Mouse (Mus musculus) intestine, embryonic 15.5 days (tissue): ENCODE results near the gene Gm21767. TPM values are rescaled to one million over a fixed set of nuclear protein-coding genes. Genes with fewer than 3 reads are reported as not detected.
"Not testable (repeated sequence)": the region's sequence is repeated elsewhere in the genome, so short reads cannot be mapped to it uniquely, and the experiment has no call there.

Experiments used
- ATAC-seq: fragments of 200-750 bp; cut with Nextera tagmentation; 2 replicates; pipeline ENCODE4 v1.8.0; 2017; ENCODE audit warnings: moderate TSS enrichment, moderate library complexity
- H3K27ac ChIP-seq: fragments of 300-500 bp; sonication (generic); 2 replicates; pipeline ENCODE4 v1.5.1; 2015; ENCODE audit warnings: mild to moderate bottlenecking, inconsistent platforms
- H3K27me3 ChIP-seq: fragments of 300-500 bp; sonication (generic); replicated peaks from 2 replicates; pipeline ENCODE4 v1.6.1; 2015; ENCODE audit warnings: inconsistent platforms
- H3K36me3 ChIP-seq: fragments of 300-500 bp; sonication (generic); 2 replicates; pipeline ENCODE4 v1.6.1; 2015; ENCODE audit warnings: inconsistent platforms
- H3K4me1 ChIP-seq: fragments of 300-500 bp; sonication (generic); replicated peaks from 2 replicates; pipeline ENCODE4 v1.6.1; 2015; ENCODE audit warnings: inconsistent platforms
- H3K4me2 ChIP-seq: fragments of 300-500 bp; sonication (generic); replicated peaks from 2 replicates; pipeline ENCODE4 v1.6.1; 2015; ENCODE audit warnings: mild to moderate bottlenecking, inconsistent platforms
- H3K4me3 ChIP-seq: fragments of 300-500 bp; sonication (generic); replicated peaks from 2 replicates; pipeline ENCODE4 v1.5.1; 2015; ENCODE audit warnings: inconsistent platforms
- H3K9ac ChIP-seq: fragments of 300-500 bp; sonication (generic); 2 replicates; pipeline ENCODE4 v1.6.1; 2015; ENCODE audit warnings: inconsistent platforms
- H3K9me3 ChIP-seq: fragments of 300-500 bp; sonication (generic); 2 replicates; pipeline ENCODE4 v1.6.1; 2016; ENCODE audit warnings: inconsistent platforms
- WGBS: fragments of 180-500 bp; shearing (Covaris S2); methylation state at CpG from one replicate; pipeline ENCODE4 v1.1.7; 2015; 5-methylcytosine and 5-hydroxymethylcytosine counted together
- polyA plus RNA-seq: library from polyadenylated mRNA; unstranded; fragments of >200 nt; fragmentation: Nextera tagmentation; extraction: Ambion mirVana; gene quantifications from 2 replicates; pipeline ENCODE4 v1.2.1, GENCODE M21; 2015

Gm21767 gene
- not detected in 2 replicates for polyA plus RNA-seq

DNA sequence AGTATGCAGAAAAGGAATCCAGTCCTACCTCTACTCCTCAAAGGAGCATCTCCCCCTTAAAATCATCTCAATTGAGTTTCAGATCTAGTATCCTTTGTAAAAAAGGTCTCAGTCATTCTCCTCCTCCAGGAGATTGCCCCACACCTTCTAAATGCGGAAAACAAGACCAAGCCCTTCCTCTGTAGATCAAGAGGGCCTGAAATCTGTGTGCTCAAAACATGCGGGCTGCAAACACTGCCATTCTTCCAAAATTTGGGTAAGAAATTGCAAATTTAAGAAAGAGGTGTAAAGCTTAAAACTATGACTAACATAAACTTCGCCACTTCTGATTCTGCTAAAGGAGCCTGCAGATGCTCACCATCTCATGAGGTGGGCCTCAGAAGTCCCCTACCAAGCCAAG lies at the start of gene Gm21767:
Gene Gm21767 (plus strand): TSS at position 301 of the 400 bp plus-strand sequence.
- H3K9ac ChIP-seq, H3K27ac ChIP-seq, H3K36me3 ChIP-seq, H3K27me3 ChIP-seq, H3K4me1 ChIP-seq, ATAC-seq, H3K9me3 ChIP-seq, H3K4me3 ChIP-seq, H3K4me2 ChIP-seq: not testable (repeated sequence)
- no CpG with 5 or more reads among the region's 3 CpGs for WGBS
